Mouse (Mus musculus): Measurements from ENCODE around the gene Dffa.
"Not testable (repeated sequence)": the region's sequence is repeated elsewhere in the genome, so short reads cannot be mapped to it uniquely, and the experiment has no call there.

DNA sequence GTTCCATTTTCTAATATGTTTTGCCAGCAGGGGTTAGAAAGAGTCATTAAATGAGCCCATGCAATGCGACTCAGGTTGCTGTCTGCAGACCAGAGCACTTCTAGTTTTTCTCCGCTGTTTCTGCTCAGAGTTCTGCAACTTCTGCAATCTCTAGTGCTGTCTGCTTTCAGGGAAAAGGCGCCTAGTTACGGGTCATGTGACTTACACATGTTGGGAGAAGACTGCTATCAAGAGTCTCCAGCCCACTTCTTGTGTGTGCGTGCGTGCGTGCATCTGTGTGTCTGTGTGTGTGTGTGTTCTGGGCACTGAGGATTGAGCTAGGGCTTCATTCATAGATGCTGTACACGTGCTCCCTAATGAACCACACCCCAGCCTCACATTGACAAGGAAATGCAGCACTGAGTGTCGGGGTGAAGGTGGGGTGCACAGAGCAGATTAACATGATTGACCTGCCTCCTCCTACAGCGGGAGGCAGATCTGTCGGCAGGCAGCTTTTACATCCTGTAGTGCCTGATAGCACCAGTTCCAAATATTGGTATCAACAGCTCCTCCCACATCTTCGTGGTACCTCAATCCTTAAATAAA lies 16.1 kb downstream of the Dffa start:
- TF ChIP-seq ZNF384 (IDR thresholded peaks at IDR 0.05; ENCODE audit: low read depth, low read length); CHD2 (IDR thresholded peaks at IDR 0.05; ENCODE audit: low read depth, low read length); HCFC1 (IDR thresholded peaks at IDR 0.05; ENCODE audit: borderline replicate concordance, insufficient read depth, low read length): not testable (repeated sequence)

All from ES-E14 (cell line).